Mouse (Mus musculus) G1E (cell line): Measurements from ENCODE around the gene Caps2. TPM values are rescaled to one million over a fixed set of nuclear protein-coding genes. Genes with fewer than 3 reads are reported as not detected.

Source experiments
- ATAC-seq: 2 replicates; pipeline ENCODE4 v1.8.0; 2016; ENCODE audit warnings: mild to moderate bottlenecking; ENCODE audit not compliant: insufficient number of reproducible peaks, poor library complexity, low FRiP score, severe bottlenecking; ENCODE audit errors: extremely low read depth
- DNase-seq: peaks from one replicate; pipeline ENCODE4 v3.0.0; 2012; ENCODE audit warnings: low spot score
- H3K27me3 ChIP-seq: 2 replicates; pipeline ENCODE4 v1.6.1; 2012; ENCODE audit warnings: mild to moderate bottlenecking, low read length, inconsistent platforms; ENCODE audit not compliant: insufficient read depth
- H3K36me3 ChIP-seq: replicated peaks from 2 replicates; pipeline ENCODE3; 2012; ENCODE audit warnings: mild to moderate bottlenecking, inconsistent platforms
- H3K4me1 ChIP-seq: 2 replicates; pipeline ENCODE4 v1.6.1; 2012; ENCODE audit warnings: low read depth, low read length, inconsistent platforms, mixed read lengths; ENCODE audit not compliant: insufficient read depth
- H3K4me3 ChIP-seq: 2 replicates; pipeline ENCODE4 v1.5.1; 2012; ENCODE audit warnings: low read depth, mild to moderate bottlenecking, inconsistent platforms, low read length, moderate library complexity, mixed read lengths
- H3K9me3 ChIP-seq: replicated peaks from 2 replicates; pipeline ENCODE4 v1.6.1; 2012; ENCODE audit warnings: inconsistent platforms
- CTCF ChIP-seq: IDR thresholded peaks from 2 replicates; pipeline ENCODE4 v1.5.1; 2012; ENCODE audit warnings: low read depth, low read length, inconsistent platforms, mixed read lengths
- GATA1 ChIP-seq: IDR thresholded peaks from 2 replicates; pipeline ENCODE4 v1.6.1; 2012; ENCODE audit warnings: borderline replicate concordance, low read length, inconsistent platforms, mixed read lengths
- GATA2 ChIP-seq: IDR thresholded peaks from 2 replicates; pipeline ENCODE4 v1.6.1; 2012; ENCODE audit warnings: low read depth, low read length, inconsistent platforms, borderline replicate concordance
- POLR2AphosphoS5 ChIP-seq: IDR thresholded peaks from 2 replicates; pipeline ENCODE4 v1.6.1; 2012; ENCODE audit warnings: low read depth, low read length, inconsistent platforms; ENCODE audit not compliant: insufficient replicate concordance
- TAL1 ChIP-seq: conservative IDR thresholded peaks from 2 replicates; pipeline ENCODE4 v1.6.1; 2012; ENCODE audit warnings: low read depth, low read length, inconsistent platforms, mixed read lengths
- polyA plus RNA-seq: library from polyadenylated mRNA; stranded (reverse); fragments of >175 nt; gene quantifications from 2 replicates; pipeline ENCODE4 v1.2.3, GENCODE M21; 2012
- total RNA-seq, 2 experiments: library from RNA; stranded (forward) in 1 of 2; stranded (reverse) in 1 of 2; fragments of 200-1000 nt in 1 of 2; fragments of >200 nt in 1 of 2; fragmentation: Nextera tagmentation in 1 of 2; gene quantifications; 2 replicates each; pipeline ENCODE4 v1.2.3; 2014 to 2017

Gene Caps2
- total and polyA plus RNA-seq, 3 experiments, result 0.05 TPM; not detected in 2

DNA sequence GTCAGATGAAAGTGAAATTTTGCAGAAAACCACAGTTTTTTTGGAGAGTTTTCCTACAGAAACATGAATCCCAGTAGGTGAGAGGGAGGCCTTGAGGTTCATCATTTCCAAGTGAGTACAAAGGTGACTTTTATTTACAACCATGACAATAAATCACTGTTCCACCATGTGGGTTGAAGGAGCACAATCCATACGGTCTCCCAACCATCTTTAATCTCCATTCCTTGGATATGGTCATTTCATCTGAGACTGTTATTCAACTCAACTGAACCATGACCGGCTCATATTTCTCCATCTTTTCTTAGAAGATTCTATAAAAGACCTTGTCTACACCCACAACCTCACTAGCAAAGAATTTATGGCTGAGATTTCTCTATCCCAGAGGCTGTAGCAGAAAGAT lies 84.9 kb downstream of the Caps2 start:
- ATAC-seq, result no peak
- TF ChIP-seq GATA1, result no peak
- no peak for TF ChIP-seq CTCF
- H3K4me1 ChIP-seq, result no peaks in the 10 kb centered on the region
- no peak overlapping the region for H3K4me3 ChIP-seq
- H3K36me3 ChIP-seq, result no peaks in the 10 kb centered on the region
- no peaks in the 10 kb centered on the region for H3K27me3 ChIP-seq
- no peak for DNase-seq
- H3K9me3 ChIP-seq, result 0 out of 2 replicates have a peak, but pooled peaks cover 4% of the 10 kb centered on the region

DNA sequence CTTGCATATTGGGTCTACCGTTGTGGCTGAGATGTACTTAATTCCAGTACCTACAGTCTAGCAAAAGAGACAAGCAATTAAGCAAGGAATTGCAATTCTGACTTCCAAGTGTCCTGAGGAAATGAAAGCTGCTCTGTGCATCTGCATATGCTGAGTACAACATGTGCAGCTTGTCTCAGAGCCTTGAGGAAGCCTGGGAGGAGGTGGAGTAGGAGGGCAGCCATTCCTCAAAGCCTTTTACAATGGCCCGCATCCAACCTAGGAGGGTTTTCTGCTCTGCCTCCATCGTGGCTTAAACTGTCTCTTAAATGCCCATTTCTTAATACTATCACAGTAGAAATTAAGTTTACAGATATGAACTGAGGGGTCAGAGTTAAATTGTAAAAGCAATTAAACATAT lies 100.0 kb downstream of the Caps2 start:
- no peak for ATAC-seq
- no peaks in the 10 kb centered on the region for H3K4me1 ChIP-seq
- TF ChIP-seq TAL1, result no peak
- TF ChIP-seq GATA2, result no peak
- no peak for TF ChIP-seq GATA1
- TF ChIP-seq POLR2AphosphoS5, result no peak
- TF ChIP-seq CTCF, result no peak

More for the DNA sequence above, 100.0 kb downstream of the Caps2 start:
- Histone ChIP-seq H3K4me3 (no peak overlapping the region), H3K36me3 (no peaks in the 10 kb centered on the region), H3K9me3 (peaks cover 8% of the 10 kb centered on the region; the same call in 1 of the 2 replicates), H3K27me3 (no peaks in the 10 kb centered on the region)
- no peak for DNase-seq

Other genes starting within 250 kb of the Caps2 start
- gene Krr1, start 191.0 kb upstream of the Caps2 start, total RNA-seq (2014; fragmentation: Nextera tagmentation), result 107 and 119 TPM in 2 replicates
- 49.6 and 52.8 TPM in 2 replicates for gene Krr1, start 191.0 kb upstream of the Caps2 start, total RNA-seq (2017)
- gene Krr1, start 191.0 kb upstream of the Caps2 start, polyA plus RNA-seq, result 2.0 and 2.8 TPM in 2 replicates
- gene Glipr1, start 161.0 kb upstream of the Caps2 start, total RNA-seq (2014; fragmentation: Nextera tagmentation), result 12.3 and 20.9 TPM in 2 replicates
- 2.4 and 2.5 TPM in 2 replicates for gene Glipr1, start 161.0 kb upstream of the Caps2 start, total RNA-seq (2017)
- 0.43 and 0.46 TPM in 2 replicates for gene Glipr1, start 161.0 kb upstream of the Caps2 start, polyA plus RNA-seq
- gene Glipr1l1, start 103.4 kb upstream of the Caps2 start, total RNA-seq (2014; fragmentation: Nextera tagmentation), result not detected in 2 replicates
- 0.16 TPM in 1 of 2 replicates, not detected in the other for gene Glipr1l1, start 103.4 kb upstream of the Caps2 start, total RNA-seq (2017)
- gene Glipr1l1, start 103.4 kb upstream of the Caps2 start, polyA plus RNA-seq, result not detected in 2 replicates
- not detected in 2 replicates for gene Glipr1l2, start 80.3 kb upstream of the Caps2 start, total RNA-seq (2014; fragmentation: Nextera tagmentation)
- 0.11 TPM in 1 of 2 replicates, not detected in the other for gene Glipr1l2, start 80.3 kb upstream of the Caps2 start, total RNA-seq (2017)
- not detected in 2 replicates for gene Glipr1l2, start 80.3 kb upstream of the Caps2 start, polyA plus RNA-seq
- not detected in 2 replicates for gene Glipr1l3, start 3.3 kb upstream of the Caps2 start, total RNA-seq (2014; fragmentation: Nextera tagmentation)
- not detected in 2 replicates for gene Glipr1l3, start 3.3 kb upstream of the Caps2 start, total RNA-seq (2017)
- gene Glipr1l3, start 3.3 kb upstream of the Caps2 start, polyA plus RNA-seq, result not detected in 2 replicates
- gene Kcnc2, start 107.5 kb downstream of the Caps2 start, total RNA-seq (2014; fragmentation: Nextera tagmentation), result not detected in 2 replicates
- under 0.01 and 0.16 TPM in 2 replicates for gene Kcnc2, start 107.5 kb downstream of the Caps2 start, total RNA-seq (2017)
- not detected in 2 replicates for gene Kcnc2, start 107.5 kb downstream of the Caps2 start, polyA plus RNA-seq